Mouse (Mus musculus) liver, postnatal 0 days (tissue): Measurements from ENCODE around the gene Rapgefl1. TPM values are rescaled to one million over a fixed set of nuclear protein-coding genes. Genes with fewer than 3 reads are reported as not detected.
"Not testable (repeated sequence)": the region's sequence is repeated elsewhere in the genome, so short reads cannot be mapped to it uniquely, and the experiment has no call there.

Experiments
- ATAC-seq: fragments of 200-750 bp; cut with Nextera tagmentation; 2 replicates; pipeline ENCODE4 v1.8.0; 2017; ENCODE audit warnings: mild to moderate bottlenecking, moderate library complexity
- DNase-seq: peaks from one replicate; pipeline ENCODE4 v3.0.0-alpha.2; 2016
- H3K27ac ChIP-seq: fragments of 300-500 bp; sonication (generic); 2 replicates; pipeline ENCODE4 v1.5.1; 2014; ENCODE audit warnings: antibody characterized with exemption, moderate library complexity, mild to moderate bottlenecking, low read depth
- H3K27me3 ChIP-seq: fragments of 300-500 bp; sonication (generic); 2 replicates; pipeline ENCODE4 v1.6.1; 2014; ENCODE audit warnings: low read length, control low read depth, mixed read lengths; ENCODE audit not compliant: insufficient read depth
- H3K36me3 ChIP-seq: fragments of 300-500 bp; sonication (generic); replicated peaks from 2 replicates; pipeline ENCODE4 v1.6.1; 2014; ENCODE audit warnings: mild to moderate bottlenecking, control low read depth, low read length, moderate library complexity, mixed read lengths; ENCODE audit not compliant: insufficient read depth
- H3K4me1 ChIP-seq: fragments of 300-500 bp; sonication (generic); 2 replicates; pipeline ENCODE4 v1.6.1; 2014; ENCODE audit warnings: antibody characterized with exemption, mild to moderate bottlenecking, control low read depth; ENCODE audit not compliant: insufficient read depth
- H3K4me2 ChIP-seq: fragments of 300-500 bp; sonication (generic); 2 replicates; pipeline ENCODE4 v1.6.1; 2014; ENCODE audit warnings: low read depth, mild to moderate bottlenecking, low read length, moderate library complexity, mixed read lengths
- H3K4me3 ChIP-seq: fragments of 300-500 bp; sonication (generic); 2 replicates; pipeline ENCODE4 v1.5.1; 2014; ENCODE audit warnings: low read depth, low read length
- H3K9ac ChIP-seq: fragments of 300-500 bp; sonication (generic); replicated peaks from 2 replicates; pipeline ENCODE4 v1.6.1; 2014; ENCODE audit warnings: mild to moderate bottlenecking, moderate library complexity
- H3K9me3 ChIP-seq: fragments of 300-500 bp; sonication (generic); 2 replicates; pipeline ENCODE4 v1.6.1; 2016; ENCODE audit warnings: mild to moderate bottlenecking, control low read depth, low read length, mixed read lengths
- CTCF ChIP-seq: sonication (generic); IDR thresholded peaks from 2 replicates; pipeline ENCODE4 v1.5.1; 2016; ENCODE audit warnings: antibody characterized with exemption, low read depth
- EP300 ChIP-seq: IDR thresholded peaks from 2 replicates; pipeline ENCODE4 v1.6.1; 2016; ENCODE audit warnings: antibody characterized with exemption, low read depth, mild to moderate bottlenecking
- WGBS: fragments of 180-500 bp; shearing (Covaris S2); extraction: QIAGEN DNeasy Blood & Tissue Kit; methylation state at CpG from one replicate; pipeline ENCODE4 v1.1.7; 2014; ENCODE audit not compliant: insufficient replicate concordance; 5-methylcytosine and 5-hydroxymethylcytosine counted together
- polyA plus RNA-seq: library from polyadenylated mRNA; unstranded; fragments of >200 nt; fragmentation: Nextera tagmentation; extraction: Ambion mirVana; gene quantifications from 2 replicates; pipeline ENCODE4 v1.2.1, GENCODE M21; 2015

The Rapgefl1 gene
- polyA plus RNA-seq, 1 experiment from 2014 or later = 0.21 TPM

- Histone ChIP-seq H3K27me3 (no peaks in the 10 kb centered on the region), H3K27ac (peak overlapping the region; percentile 99), H3K4me3 (peak overlapping the region; percentile 97), H3K9me3 (no peaks in the 10 kb centered on the region), H3K4me1 (peaks cover 14% of the 10 kb centered on the region), H3K9ac (peak overlapping the region; percentile 96), H3K36me3 (peaks cover 47% of the 10 kb centered on the region), H3K4me2 (peak overlapping the region; percentile 92)
- under 1% methylated on average over 63 of the region's 84 CpGs for WGBS
- peak; percentile 56 for TF ChIP-seq CTCF
- no peak for TF ChIP-seq EP300
- ATAC-seq (peak; percentile 99), DNase-seq (peak; percentile 99)
Observed at GRCm38 (mm10) chr11:98809457-98810290, 26.9 kb upstream of the Rapgefl1 start.

GRCm38 (mm10) chr11:98810686-98811085 is 25.9 kb upstream of the Rapgefl1 start:
- no peaks in the 10 kb centered on the region for H3K9me3 ChIP-seq
- H3K27ac ChIP-seq = peak overlapping the region; percentile 99
- 66% methylated on average over 7 of the region's 7 CpGs for WGBS
- no peak for DNase-seq
- peak overlapping the region; percentile 97 for H3K4me3 ChIP-seq
- peaks cover 46% of the 10 kb centered on the region for H3K36me3 ChIP-seq
- no peak for TF ChIP-seq EP300
- no peak for TF ChIP-seq CTCF
- H3K27me3 ChIP-seq = no peaks in the 10 kb centered on the region
- H3K9ac ChIP-seq = peak overlapping the region; percentile 96
- ATAC-seq = no peak
- H3K4me1 ChIP-seq = peaks cover 14% of the 10 kb centered on the region
- peak overlapping the region; percentile 92 for H3K4me2 ChIP-seq

GRCm38 (mm10) chr11:98816706-98817239 is 19.8 kb upstream of the Rapgefl1 start:
- Histone ChIP-seq H3K27ac (peak overlapping the region; percentile 57), H3K9ac (no peak overlapping the region), H3K9me3 (no peaks in the 10 kb centered on the region), H3K4me2 (no peak overlapping the region), H3K4me3 (no peak overlapping the region), H3K4me1 (no peaks in the 10 kb centered on the region), H3K36me3 (peaks cover 82% of the 10 kb centered on the region), H3K27me3 (no peaks in the 10 kb centered on the region)
- TF ChIP-seq CTCF (no peak), EP300 (no peak)
- WGBS = 48% methylated on average over 1 of the region's 1 CpGs
- ATAC-seq (no peak), DNase-seq (no peak)

- H3K27me3 ChIP-seq = no peaks in the 10 kb centered on the region
- no peaks in the 10 kb centered on the region for H3K4me1 ChIP-seq
- peaks cover 79% of the 10 kb centered on the region for H3K36me3 ChIP-seq
- 54% methylated on average over 5 of the region's 5 CpGs for WGBS
- ATAC-seq = no peak
- H3K9ac ChIP-seq = no peak overlapping the region
- DNase-seq = no peak
- H3K4me2 ChIP-seq = no peak overlapping the region
- no peak for TF ChIP-seq CTCF
- no peak for TF ChIP-seq EP300
- H3K4me3 ChIP-seq = no peak overlapping the region
- H3K27ac ChIP-seq = no peak overlapping the region
- H3K9me3 ChIP-seq = no peaks in the 10 kb centered on the region
Observed at GRCm38 (mm10) chr11:98820968-98821367, 15.6 kb upstream of the Rapgefl1 start.

GRCm38 (mm10) chr11:98826071-98826470 is 10.5 kb upstream of the Rapgefl1 start:
- H3K4me1 ChIP-seq, H3K9me3 ChIP-seq, H3K9ac ChIP-seq, ATAC-seq, H3K4me3 ChIP-seq, H3K27me3 ChIP-seq, H3K4me2 ChIP-seq, H3K27ac ChIP-seq, DNase-seq: not testable (repeated sequence)
- peaks cover 69% of the 10 kb centered on the region for H3K36me3 ChIP-seq
- 84% methylated on average over 2 of the region's 2 CpGs for WGBS

- H3K36me3 ChIP-seq = peaks cover 68% of the 10 kb centered on the region
- H3K4me3 ChIP-seq = no peak overlapping the region
- H3K27ac ChIP-seq = no peak overlapping the region
- no peak for DNase-seq
- no peak overlapping the region for H3K9ac ChIP-seq
- 52% methylated on average over 2 of the region's 2 CpGs for WGBS
- no peak overlapping the region for H3K4me2 ChIP-seq
- no peaks in the 10 kb centered on the region for H3K27me3 ChIP-seq
- TF ChIP-seq EP300 = no peak
- no peak for TF ChIP-seq CTCF
- no peaks in the 10 kb centered on the region for H3K9me3 ChIP-seq
- H3K4me1 ChIP-seq = no peaks in the 10 kb centered on the region
- peak; percentile 43 for ATAC-seq
Observed at GRCm38 (mm10) chr11:98827877-98828276, 8.7 kb upstream of the Rapgefl1 start.
